Mouse (Mus musculus): ENCODE results near the gene Tcte2.

Gene Tcte2

DNA sequence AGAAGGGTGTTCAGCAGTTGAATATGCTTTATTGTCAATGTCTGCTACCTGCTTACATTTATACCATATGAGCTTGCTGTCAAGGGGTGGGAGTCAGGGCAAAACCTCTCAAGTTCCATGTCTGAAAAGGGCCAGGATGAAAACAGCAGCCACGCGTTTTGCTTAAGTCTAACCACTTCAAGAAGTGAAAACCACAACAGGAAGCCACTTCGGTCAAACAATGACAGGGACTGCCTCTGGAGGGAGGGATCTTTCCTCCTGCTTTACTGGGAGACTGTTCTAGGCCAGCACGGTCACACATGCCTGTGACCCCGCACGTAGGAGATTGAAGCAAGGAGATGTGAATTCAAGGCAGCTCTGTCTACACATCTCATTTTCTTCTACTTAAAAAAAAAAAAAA, 15.3 kb downstream of the Tcte2 start:
- no peak for DNase-seq (ENCODE audit: inconsistent age in 2 of 2, low spot score in 1 of 2)

- no peak for DNase-seq (ENCODE audit: inconsistent age in 2 of 2, low spot score in 1 of 2)
Observed at GRCm38 (mm10) chr17:13745373-13745772, 16.3 kb downstream of the Tcte2 start.

GRCm38 (mm10) chr17:13744824-13745223, 16.8 kb downstream of the Tcte2 start:
- peak; percentile 50 to 68 for DNase-seq (ENCODE audit: inconsistent age in 2 of 2, low spot score in 1 of 2)

DNA sequence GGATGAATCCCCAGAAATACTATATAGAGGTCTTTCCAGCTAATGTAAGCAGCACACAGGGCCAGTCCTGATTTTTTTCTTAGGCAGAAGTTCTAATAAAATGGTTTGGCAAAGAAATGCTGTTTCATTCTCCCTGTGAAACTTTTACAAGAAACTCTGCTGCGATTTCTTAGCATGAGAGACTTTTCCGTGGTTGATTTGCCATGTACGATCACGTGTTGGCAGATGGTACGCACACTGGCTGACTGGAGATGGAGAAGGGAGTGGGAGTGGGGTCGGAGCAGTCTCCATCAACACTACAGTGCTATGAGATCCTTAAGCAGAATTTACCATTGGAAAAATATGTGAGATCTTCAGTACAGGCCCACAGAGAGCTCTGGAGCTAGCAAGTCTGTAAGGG, 17.4 kb downstream of the Tcte2 start:
- no peak for DNase-seq (ENCODE audit: inconsistent age in 2 of 2, low spot score in 1 of 2)

DNA sequence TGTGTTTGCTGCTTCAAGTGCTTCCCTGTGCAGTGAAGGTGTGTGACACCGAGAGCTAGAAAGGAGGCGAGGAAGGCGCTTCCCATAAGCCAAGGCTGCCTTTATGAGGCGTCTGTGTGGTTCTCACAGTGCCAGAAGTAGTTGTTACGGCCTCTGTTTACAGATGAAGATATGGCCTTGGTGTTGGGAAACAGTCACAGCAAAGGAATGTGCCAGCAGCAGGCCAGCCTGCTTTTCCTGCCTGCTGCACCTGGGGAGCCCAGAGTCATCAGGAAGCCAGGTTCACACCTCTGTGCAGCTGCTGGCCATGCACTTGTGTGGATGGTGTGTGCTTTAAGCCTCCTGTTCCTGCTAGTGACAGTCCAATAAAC, 17.9 kb downstream of the Tcte2 start:
- peak in 1 of 2 experiments; percentile 73 for DNase-seq (ENCODE audit: inconsistent age in 2 of 2, low spot score in 1 of 2)

- DNase-seq (ENCODE audit: inconsistent age in 2 of 2, low spot score in 1 of 2): no peak
Observed at GRCm38 (mm10) chr17:13742941-13743708, 18.5 kb downstream of the Tcte2 start.

DNA sequence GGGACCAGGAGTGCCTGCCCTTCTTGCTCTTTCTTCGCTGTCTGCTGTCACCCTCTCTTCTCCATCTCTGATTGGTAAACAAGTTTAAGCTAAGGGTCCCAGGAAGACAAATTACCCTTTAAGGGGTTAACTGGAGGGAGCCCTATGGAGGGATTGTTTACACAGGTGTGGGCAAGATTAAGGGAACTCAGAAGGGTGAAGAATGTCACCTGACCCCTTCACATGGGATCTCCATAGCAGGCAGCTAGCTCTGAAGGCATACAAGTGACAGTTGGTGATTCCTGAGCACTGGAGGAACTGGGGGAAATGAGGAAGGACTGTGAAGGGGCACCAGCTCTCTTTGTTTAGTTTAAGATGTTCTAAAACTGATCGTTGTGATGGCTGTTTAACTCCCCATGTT, 19.3 kb downstream of the Tcte2 start:
- peak in 1 of 2 experiments; percentile 2 for DNase-seq (ENCODE audit: inconsistent age in 2 of 2, low spot score in 1 of 2)

- DNase-seq (ENCODE audit: inconsistent age in 2 of 2, low spot score in 1 of 2): no peak
Observed at GRCm38 (mm10) chr17:13741611-13742010, 20.0 kb downstream of the Tcte2 start.

GRCm38 (mm10) chr17:13740796-13741195, 20.8 kb downstream of the Tcte2 start:
- peak in 1 of 2 experiments; percentile 31 for DNase-seq (ENCODE audit: inconsistent age in 2 of 2, low spot score in 1 of 2)

DNA sequence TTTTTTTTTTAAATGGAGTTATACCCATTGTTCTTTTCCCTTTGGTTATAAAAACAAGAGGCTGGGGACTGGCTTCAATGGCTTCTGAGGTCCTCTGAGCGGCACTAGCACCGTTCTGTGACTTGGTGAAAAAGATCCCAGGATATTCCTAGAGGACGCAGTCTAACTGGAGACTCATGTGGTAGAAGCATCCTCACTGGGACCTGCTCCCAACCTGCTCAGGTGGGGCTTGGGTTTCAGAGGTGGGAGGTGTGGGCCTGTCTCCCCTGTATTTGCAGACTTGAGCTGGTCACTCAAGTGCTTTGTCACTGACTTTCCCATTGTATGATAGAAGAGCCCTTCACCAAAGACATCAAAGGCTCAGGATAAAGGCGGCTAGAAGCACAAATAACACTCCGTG, 21.6 kb downstream of the Tcte2 start:
- no peak for DNase-seq (ENCODE audit: inconsistent age in 2 of 2, low spot score in 1 of 2)

GRCm38 (mm10) chr17:13738916-13739315, 22.7 kb downstream of the Tcte2 start:
- DNase-seq (ENCODE audit: inconsistent age in 2 of 2, low spot score in 1 of 2): no peak

GRCm38 (mm10) chr17:13738121-13738776, 23.4 kb downstream of the Tcte2 start:
- no peak for DNase-seq (ENCODE audit: inconsistent age in 2 of 2, low spot score in 1 of 2)

- DNase-seq (ENCODE audit: inconsistent age in 2 of 2, low spot score in 1 of 2): peak in 1 of 2 experiments; percentile 36
Observed at GRCm38 (mm10) chr17:13737336-13737735, 24.3 kb downstream of the Tcte2 start.

DNA sequence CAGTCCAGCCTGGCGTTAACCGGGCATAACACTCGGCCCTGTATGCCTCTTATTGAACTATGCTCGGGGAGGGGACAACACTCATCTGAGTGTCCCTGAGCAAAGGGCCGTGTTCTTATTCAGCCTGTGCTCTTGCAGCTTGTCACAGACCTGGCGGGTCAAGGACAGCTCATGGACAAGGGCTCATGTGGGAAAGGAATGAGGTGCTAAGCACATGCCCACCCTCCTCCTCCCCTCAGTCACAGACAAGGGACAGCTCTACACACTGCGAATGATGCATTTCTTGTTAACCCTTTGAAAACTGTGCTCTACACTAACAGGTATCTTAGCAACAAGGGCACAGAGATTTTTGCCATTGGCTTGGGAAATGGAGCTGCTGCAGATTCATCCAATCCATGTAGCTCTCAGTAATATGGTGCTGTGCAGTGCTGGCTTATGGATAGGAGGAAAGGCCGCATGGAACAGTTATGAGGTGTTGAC, 25.8 kb downstream of the Tcte2 start:
- DNase-seq (ENCODE audit: inconsistent age in 2 of 2, low spot score in 1 of 2): peak; percentile 76 to 78

DNA sequence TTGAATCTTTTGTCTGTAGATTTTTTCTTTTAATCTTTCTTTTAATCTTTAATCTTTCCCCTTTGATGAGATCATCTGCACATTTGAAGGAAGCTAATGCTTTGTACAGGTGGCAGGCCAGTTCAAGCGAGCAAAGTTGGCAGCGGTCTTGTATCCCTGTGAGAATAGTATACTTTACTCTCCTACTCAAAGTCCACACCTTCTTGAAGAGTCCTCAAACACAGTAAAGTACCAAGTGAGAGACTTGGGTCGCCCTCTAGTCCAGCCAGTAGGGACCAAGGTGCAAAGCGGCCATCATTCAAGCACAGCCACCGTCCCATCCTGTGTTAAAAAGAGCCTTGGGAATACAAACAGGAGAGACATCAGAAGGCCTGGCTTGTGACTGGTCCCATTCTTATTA, 26.6 kb downstream of the Tcte2 start:
- peak in 1 of 2 experiments; percentile 20 for DNase-seq (ENCODE audit: inconsistent age in 2 of 2, low spot score in 1 of 2)

DNA sequence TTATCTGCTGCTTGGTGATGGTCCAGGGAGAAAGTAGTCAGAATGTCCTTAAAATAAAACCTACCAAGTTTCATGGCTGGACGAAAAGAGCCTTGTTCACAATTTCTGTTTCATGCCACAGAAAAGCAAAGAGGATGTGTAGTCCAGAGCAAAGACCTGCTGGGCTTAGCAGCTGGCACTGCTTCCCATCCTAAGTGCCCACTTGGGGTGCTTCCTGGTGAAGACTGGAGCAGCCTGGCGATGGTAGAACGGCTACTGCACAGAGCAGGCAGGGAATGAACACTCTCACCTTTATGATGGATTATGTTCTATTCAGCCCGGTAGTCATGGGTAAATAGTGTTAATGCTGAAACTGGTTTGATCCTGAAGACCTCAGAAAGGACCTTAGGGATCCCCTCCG, 27.7 kb downstream of the Tcte2 start:
- no peak for DNase-seq (ENCODE audit: inconsistent age in 2 of 2, low spot score in 1 of 2)

- DNase-seq (ENCODE audit: inconsistent age in 2 of 2, low spot score in 1 of 2): no peak
Observed at GRCm38 (mm10) chr17:13732685-13733084, 28.9 kb downstream of the Tcte2 start.

DNA sequence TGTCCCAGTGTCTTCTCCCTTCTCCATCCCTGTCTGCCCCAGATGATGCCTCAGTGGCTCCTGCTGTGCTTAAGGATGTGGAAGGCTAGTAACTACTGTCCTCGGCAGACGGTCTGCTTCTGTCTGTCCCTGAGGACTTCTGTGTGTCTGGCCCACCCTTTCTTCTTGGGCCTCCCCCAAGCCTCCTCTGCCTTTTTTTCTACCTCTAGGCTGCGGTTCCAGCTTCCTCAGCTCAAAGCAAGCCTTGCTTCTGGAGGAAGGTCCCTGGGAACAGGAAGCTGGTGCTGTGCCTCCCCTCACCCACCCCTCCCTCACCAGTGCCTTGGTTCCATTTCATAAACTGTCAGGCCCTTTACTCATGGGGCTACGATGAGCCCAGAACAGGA, 29.9 kb downstream of the Tcte2 start:
- DNase-seq (ENCODE audit: inconsistent age in 2 of 2, low spot score in 1 of 2): no peak

DNA sequence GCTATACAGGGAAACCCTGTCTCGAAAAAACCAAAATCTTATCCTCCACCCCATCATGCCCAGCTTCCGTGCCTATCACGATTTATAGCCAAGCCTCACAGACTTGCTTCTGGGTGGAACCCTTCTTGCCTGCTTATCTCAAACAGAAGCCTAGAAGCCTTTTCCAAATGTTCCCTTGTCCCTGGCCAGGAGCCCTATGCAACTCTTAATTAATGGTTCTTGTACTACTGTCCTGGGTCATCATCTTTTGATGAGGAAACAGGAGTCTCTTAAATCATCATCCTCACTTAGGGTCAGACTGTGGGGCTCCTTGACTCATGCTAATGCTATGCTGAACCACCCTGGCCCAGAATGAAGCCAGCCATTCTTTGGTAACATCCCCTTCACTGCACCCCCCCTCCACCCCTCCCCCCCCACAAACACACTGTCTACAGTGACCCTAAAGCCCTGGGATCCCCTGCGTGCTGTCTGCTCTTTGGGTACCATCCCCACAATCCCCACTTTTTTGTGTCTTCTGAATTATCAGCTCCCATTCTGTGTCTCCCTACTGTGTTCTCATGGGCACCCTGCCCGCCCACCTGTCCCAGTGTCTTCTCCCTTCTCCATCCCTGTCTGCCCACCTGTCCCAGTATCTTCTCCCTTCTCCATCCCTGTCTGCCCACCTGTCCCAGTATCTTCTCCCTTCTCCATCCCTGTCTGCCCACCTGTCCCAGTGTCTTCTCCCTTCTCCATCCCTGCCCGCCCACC, 30.5 kb downstream of the Tcte2 start:
- peak in 1 of 2 experiments; percentile 65 for DNase-seq (ENCODE audit: inconsistent age in 2 of 2, low spot score in 1 of 2)

DNA sequence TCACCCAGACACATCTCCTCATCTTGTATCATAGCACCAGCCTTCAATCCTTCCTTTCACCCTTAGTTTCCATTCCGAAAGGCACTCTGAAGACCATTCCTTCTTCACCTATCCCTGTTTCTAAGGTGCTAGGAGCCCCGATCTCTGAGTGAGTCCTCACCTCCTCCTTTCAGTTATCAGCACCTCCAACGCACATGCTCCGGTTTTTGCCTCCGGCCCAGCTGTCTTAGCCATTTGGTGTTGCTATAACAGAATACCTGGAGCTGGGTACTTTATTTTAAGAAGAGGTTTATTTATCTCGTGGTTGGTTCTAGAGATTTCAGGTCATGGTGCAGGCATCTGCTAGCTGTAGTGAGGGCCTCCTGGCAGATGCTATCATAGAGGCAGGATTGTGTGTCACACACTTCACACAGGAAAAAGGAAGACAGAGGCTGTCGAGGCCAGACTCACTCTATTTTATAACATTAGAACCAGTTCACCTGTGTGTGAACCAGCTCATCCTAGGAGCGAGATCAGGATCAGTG, 34.7 kb downstream of the Tcte2 start:
- DNase-seq (ENCODE audit: inconsistent age in 2 of 2, low spot score in 1 of 2): no peak

DNA sequence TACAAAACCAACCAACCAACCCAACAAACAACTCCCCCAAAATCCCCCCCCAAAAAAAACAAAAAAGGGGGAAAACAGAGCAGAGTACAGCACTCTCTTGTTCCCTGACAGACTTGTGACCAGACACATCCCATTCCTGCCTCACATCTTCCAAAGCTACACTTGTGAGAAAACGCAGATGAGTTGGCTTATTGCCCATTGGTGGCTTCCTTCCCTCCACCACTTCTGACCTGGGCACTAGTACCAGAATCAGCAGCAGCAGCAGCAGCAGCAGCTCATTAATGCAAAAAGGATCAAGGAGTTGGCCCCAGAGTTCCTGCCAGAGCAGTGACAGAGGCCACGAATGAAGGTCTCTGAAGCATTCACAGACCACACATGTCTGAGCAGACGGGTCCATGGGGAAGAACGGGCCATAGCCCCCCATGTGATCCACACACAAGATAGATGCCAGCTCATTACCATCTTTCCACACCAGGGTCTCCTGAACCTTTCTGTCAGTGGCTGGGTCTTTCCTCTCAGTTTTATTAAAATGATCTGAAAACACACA, 36.5 kb downstream of the Tcte2 start:
- DNase-seq (ENCODE audit: inconsistent age in 2 of 2, low spot score in 1 of 2): no peak
